Mouse (Mus musculus): ENCODE data around the gene Ppp1r12b. TPM values are rescaled to one million over a fixed set of nuclear protein-coding genes. Genes with fewer than 3 reads are reported as not detected.
A peak's percentile ranks its signal among the peaks of the same experiment; 100 is the strongest.

Gene Ppp1r12b
- 100 to 1,000 TPM; 183 to 217 TPM for total RNA-seq (2021)
- long read RNA-seq, experiment 1, partial matches to known transcripts: 2 of 42 reads
- long read RNA-seq, experiment 1, other reads (novel, unspliced or antisense): 40 of 42 reads
- long read RNA-seq, experiment 2, partial matches to known transcripts: 2 of 48 reads
- long read RNA-seq, experiment 2, other reads (novel, unspliced or antisense): 46 of 48 reads

GRCm38 (mm10) chr1:134955637-134956176 lies at the start of gene Ppp1r12b:
Gene Ppp1r12b, minus strand, starts transcription at chr1:134955942.
- peak; percentile 98 for DNase-seq
- intact Hi-C loops (cut with DNase I; ENCODE audit: low total_unique reads): no loop called here

DNA sequence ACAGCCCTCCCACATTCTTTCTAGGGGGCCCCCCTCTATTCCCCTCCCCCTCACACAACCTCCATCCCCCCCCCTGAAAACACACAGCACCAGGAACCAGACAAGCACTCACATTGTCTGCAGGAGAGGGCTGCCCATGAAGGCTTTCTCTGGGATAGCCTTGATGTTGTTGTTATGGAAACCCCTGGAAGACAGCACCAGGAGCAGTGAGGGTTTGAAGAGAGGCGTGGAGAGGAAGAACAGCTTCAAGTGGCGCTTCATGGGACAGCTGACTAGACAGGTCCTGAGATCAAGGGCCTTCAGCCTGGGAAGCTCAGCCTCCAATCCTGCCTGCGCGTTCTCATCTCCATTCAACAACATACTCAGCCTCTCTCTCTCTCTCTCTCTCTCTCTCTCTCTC lies 47.6 kb upstream of the Ppp1r12b start:
- intact Hi-C loops (cut with DNase I; ENCODE audit: low total_unique reads): loop anchor here (5.0 kb wide), 1 partner anchor 89 kb away; no protein-coding TSS in a partner anchor
- DNase-seq: no peak

DNA sequence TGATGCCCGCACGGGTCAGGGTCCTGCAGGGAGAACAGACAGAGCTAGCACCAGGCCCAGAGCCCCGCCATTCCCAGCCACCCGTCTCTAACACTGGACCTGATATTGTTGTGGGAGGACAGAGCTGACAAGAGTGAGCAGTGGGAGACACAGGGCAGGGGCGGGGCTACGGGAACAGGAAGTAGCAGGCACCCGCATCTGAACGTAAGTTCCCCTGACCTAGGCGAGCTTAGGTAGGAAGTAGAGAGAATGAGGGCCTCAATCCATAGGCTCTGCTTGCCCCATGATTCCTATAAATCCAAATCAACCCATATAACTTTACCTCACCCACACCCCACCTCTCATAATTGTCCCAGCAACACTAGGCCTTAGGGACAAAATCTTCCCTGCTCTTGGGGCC lies 44.8 kb upstream of the Ppp1r12b start:
- intact Hi-C loops (cut with DNase I; ENCODE audit: low total_unique reads): loop anchor here (5.0 kb wide), 1 partner anchor 92 kb away; no protein-coding TSS in a partner anchor
- no peak for DNase-seq

DNA sequence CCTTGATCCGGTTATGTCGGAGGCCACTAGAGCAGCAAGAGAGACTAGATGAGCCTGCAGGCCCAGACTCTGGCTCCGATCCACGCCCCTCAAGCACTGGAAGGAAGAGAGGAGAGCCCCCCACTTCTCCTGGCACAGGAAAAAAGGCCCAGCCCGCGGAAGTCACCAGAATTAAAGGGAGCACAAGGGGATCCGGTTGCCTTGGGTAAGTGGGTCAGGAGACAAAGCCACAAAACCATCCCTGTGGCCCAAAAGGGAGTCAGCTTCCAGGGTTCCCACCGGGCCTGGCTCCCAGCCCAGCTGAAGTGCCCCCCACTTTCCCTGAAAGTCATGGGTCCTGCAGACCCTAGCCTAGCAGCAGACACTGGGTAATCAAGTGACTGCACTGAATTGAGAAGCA lies 42.5 kb upstream of the Ppp1r12b start:
- no peak for DNase-seq
- intact Hi-C loops (cut with DNase I; ENCODE audit: low total_unique reads): no loop called here

- intact Hi-C loops (cut with DNase I; ENCODE audit: low total_unique reads): no loop called here
These were observed 41.8 kb upstream of the Ppp1r12b start for GRCm38 (mm10) chr1:134997568-134997967.

DNA sequence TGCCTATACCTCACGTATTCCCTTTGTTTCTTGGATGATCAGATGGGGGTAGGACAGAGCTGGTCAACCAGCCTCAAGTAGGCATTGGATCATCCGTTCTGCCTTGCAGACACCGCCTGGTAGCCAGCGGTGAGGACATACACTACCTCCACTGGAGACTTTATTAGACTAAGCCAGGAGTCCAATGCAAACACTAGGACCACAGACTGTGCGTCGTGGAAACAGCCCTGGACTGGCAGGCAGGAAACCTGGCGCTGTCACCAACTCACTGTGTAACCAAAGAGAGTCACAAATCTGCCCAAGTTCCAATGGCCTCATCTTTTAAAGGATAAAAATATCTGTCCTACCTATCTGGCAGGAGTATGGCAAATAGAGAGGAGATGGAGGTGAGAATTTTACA lies 40.7 kb upstream of the Ppp1r12b start:
- DNase-seq: no peak
- intact Hi-C loops (cut with DNase I; ENCODE audit: low total_unique reads): no loop called here

More at GRCm38 (mm10) chr1:134997568-134997967, 41.8 kb upstream of the Ppp1r12b start:
- DNase-seq: no peak

GRCm38 (mm10) chr1:134995954-134996353 lies 40.2 kb upstream of the Ppp1r12b start:
- intact Hi-C loops (cut with DNase I; ENCODE audit: low total_unique reads): no loop called here
- DNase-seq: peak; percentile 26

DNA sequence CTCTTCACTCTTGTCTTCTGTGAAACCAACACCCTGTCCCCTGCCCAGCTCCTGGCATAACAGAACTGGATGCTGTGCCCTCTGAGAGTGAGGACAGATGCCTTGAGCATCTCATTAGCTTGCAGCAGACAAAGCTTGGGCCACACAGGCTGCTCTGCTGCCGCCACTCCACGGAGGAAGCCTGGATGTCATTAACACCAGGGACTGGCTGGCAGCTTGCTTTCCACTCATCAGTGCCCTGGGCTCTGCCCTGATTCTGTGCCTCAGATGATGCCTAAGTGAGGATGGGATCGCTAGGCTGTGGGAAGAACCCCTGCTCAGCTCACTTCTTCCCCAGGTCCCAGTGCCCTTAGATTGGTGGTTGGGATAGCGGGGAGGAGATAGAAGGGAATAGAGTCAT lies 39.7 kb upstream of the Ppp1r12b start:
- DNase-seq: no peak
- intact Hi-C loops (cut with DNase I; ENCODE audit: low total_unique reads): no loop called here

GRCm38 (mm10) chr1:134994739-134995138 lies 39.0 kb upstream of the Ppp1r12b start:
- no peak for DNase-seq
- intact Hi-C loops (cut with DNase I; ENCODE audit: low total_unique reads): no loop called here

GRCm38 (mm10) chr1:134992046-134992645 lies 36.4 kb upstream of the Ppp1r12b start:
- no peak for DNase-seq

GRCm38 (mm10) chr1:134989372-134989771 lies 33.6 kb upstream of the Ppp1r12b start:
- intact Hi-C loops (cut with DNase I; ENCODE audit: low total_unique reads): loop anchor here (1.0 kb wide), 1 partner anchor 117 kb away; no protein-coding TSS in a partner anchor

More at GRCm38 (mm10) chr1:134992046-134992645, 36.4 kb upstream of the Ppp1r12b start:
- intact Hi-C loops (cut with DNase I; ENCODE audit: low total_unique reads): no loop called here

DNA sequence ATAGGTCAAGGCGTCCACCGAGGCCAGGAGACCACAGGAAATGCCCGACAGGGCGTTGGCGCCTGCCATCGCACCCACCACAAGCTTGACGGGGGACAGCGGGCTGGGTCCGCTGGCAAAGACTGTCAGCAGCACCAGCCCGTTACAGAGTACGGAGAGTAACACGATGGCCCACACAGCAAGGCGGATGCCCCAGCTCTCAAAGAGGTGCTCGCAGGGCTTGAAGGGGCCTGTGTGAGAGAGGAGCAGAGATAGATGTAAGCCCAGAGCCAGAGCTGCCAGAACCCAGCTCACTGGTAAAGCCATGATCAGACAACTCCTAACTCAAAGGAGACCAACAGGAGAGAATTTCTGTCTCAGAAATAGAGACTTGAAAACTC lies 32.2 kb upstream of the Ppp1r12b start:
- intact Hi-C loops (cut with DNase I; ENCODE audit: low total_unique reads): no loop called here
- DNase-seq: no peak

More at GRCm38 (mm10) chr1:134989372-134989771, 33.6 kb upstream of the Ppp1r12b start:
- peak; percentile 71 for DNase-seq

- intact Hi-C loops (cut with DNase I; ENCODE audit: low total_unique reads): no loop called here
- peak; percentile 66 for DNase-seq
These were observed 31.6 kb upstream of the Ppp1r12b start for GRCm38 (mm10) chr1:134987173-134987961.

DNA sequence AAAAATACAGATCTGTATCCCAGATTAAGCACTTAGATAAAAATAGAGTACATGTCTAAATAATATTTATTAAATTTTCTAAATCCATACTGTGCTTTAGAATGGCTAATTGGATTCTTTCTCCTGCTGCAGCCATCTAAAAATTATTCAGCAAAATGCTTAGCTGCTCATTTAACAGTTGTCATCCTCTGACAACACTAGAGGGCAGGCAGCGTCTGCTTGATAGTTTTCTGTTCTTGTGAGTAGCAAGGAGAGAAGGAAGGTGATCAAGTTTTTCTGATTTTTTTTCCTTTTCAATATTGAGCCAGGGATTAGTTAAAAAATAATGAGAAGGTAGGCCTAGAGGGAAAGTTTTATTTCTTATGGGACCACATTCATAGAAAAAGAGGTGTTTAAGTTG lies 17.2 kb upstream of the Ppp1r12b start:
- DNase-seq: no peak
- intact Hi-C loops (cut with DNase I; ENCODE audit: low total_unique reads): no loop called here

DNA sequence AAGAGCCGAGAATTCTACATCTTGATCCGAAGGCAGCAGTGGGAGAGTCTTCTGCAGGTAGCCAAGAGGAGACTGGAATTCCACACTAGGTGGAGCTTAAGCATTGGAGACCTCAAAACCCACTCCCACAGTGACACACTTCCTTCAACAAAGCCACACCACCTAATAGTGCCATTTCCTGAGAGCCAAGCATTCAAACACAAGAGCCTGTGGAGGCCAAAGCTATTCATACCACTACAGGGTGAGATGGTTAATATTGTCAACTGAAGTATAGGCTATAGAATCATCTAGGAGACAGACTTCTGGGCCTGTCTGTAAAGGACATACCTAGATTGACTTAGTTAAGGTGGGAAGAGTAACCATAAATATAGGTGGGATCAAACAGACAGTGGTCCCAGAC lies 9.7 kb upstream of the Ppp1r12b start:
- intact Hi-C loops (cut with DNase I; ENCODE audit: low total_unique reads): no loop called here

GRCm38 (mm10) chr1:134962821-134963220 lies 7.1 kb upstream of the Ppp1r12b start:
- intact Hi-C loops (cut with DNase I; ENCODE audit: low total_unique reads): no loop called here
- DNase-seq: no peak

More for the DNA sequence above, 9.7 kb upstream of the Ppp1r12b start:
- DNase-seq: no peak

DNA sequence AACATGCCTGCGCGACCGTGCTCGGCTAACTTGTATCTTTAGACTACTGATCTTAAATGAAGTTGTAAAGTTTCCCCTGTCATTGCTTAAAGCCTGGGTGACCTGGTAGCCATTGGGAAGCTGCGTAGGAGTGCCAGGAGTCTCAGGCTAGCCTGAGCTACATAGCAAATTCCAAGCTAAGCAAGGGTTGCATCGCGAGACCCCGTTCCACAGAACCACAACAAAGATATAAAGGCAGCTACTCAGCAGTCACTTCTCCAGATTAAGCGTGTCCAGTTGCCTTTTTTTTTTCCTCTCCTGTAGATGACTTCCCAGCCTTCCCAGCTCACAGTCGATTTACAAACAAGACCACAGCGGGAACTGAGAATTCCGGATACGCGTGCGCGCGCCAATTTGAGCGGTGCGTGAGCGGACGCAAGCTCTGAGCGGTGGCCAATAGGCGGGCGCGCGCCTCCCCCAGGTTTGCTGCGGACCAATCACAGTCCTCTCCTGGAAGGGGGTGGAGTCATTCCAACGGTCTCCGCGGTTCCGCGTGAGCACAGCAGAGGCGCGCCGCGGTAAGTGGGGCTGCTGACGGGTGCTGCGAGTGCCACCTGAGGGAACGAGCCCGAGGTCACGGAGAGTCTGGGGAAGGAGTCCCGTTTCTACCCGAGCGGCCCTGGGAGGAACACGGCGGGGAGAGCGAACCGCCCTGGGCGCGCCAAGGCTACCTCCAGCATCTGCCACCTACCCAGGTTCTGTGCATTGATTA lies 6.5 kb upstream of the Ppp1r12b start, which contains the start of gene Ube2t:
Gene Ube2t, plus strand, starts transcription at position 513 of the 751 bp plus-strand sequence.
- intact Hi-C loops (cut with DNase I; ENCODE audit: low total_unique reads): no loop called here
- peak; percentile 95 for DNase-seq

GRCm38 (mm10) chr1:134960634-134961033 lies 4.9 kb upstream of the Ppp1r12b start:
- intact Hi-C loops (cut with DNase I; ENCODE audit: low total_unique reads): no loop called here
- DNase-seq: no peak

- intact Hi-C loops (cut with DNase I; ENCODE audit: low total_unique reads): no loop called here
- no peak for DNase-seq
These were observed 599 bp downstream of the Ppp1r12b start for GRCm38 (mm10) chr1:134955050-134955636.
